Mouse (Mus musculus) granulocyte monocyte progenitor cell, adult 5-6 weeks (primary cell): ENCODE measurements at regions not wholly inside any gene's neighbourhood (a gene's known extent, or its start where the extent isn't known, plus 50 kb on each side); places are given as distances from the start of the nearest gene placed in this dataset.

Source experiments
- ATAC-seq: replicated peaks from 2 replicates; pipeline ENCODE4 v1.8.0; 2016; ENCODE audit warnings: mild to moderate bottlenecking, moderate TSS enrichment, inconsistent platforms; ENCODE audit not compliant: poor library complexity, severe bottlenecking

GRCm38 (mm10) chr14:62217971-62218370 is 74.4 kb upstream of the Rnaseh2b start:
- no peak for ATAC-seq

GRCm38 (mm10) chr14:62218716-62219115 is 73.7 kb upstream of the Rnaseh2b start:
- no peak for ATAC-seq

GRCm38 (mm10) chr14:62220770-62221169 is 71.6 kb upstream of the Rnaseh2b start:
- ATAC-seq = no peak
